16 mouse cellular contexts compared by ENCODE assay signal in the genomic region with DNA sequence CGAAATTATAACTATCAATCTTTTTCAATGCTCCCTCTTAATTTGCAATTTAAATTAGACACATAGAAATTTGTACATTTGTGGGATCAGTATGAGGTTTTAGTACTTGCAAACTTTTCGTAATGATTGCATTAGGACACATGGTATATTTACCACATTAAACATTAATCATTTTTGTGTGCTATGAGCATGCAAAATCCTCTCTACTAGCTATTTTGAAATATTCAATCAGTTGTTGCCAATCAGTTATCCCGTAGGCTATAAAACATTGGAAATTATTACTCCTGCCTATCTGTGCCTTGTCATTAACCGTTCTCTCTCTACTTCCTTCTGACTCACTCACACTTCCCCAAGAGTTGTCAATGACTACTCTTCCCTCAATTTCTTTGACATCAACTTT.
"Had no signal": no experiment of that assay in that cellular context is flagged by ENCODE, and none has a peak within 500 bp of the region (broad histone marks: within the 10 kb centered on the region; RNA-seq: fewer than 3 reads in every experiment).

No protein-coding gene starts in this region.

- DNase-seq: left cerebral cortex, postnatal 4 days; liver; liver, embryonic 13.5 days; liver, postnatal 0 days; lung, adult 18-20 months; lung, adult 2 months; lung, postnatal 10 days; lung, postnatal 14 days; lung, postnatal 36 days; lung, postnatal 4 days; midbrain, embryonic 14.5 days had no signal

- ATAC-seq: liver, embryonic 12.5 days; liver, postnatal 0 days; lung, postnatal 0 days; midbrain, embryonic 13.5 days; midbrain, embryonic 15.5 days; midbrain, embryonic 16.5 days had no signal
